ENCODE assay signal across 9 mouse cellular contexts in the genomic region with DNA sequence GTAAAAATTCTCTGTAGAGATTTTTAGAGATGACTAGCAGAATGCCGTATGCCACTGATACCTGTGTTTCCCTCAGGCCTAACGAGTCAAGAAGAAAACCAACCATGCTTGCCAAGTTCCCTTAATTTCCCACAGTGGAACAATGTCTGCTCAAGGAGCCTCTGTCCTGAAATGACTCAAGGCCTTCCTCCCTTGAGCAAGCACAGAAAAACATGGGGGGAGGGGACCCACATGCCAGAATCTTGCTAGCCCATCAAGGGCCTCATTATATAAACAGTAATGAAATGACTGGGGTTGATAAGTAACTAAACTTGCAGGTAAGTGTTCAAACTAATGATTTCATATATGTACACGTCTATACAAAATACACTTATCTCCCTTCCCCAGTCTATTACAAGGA.
DNase-seq lines count a peak whose midpoint lies in the region; ATAC-seq and TF ChIP-seq lines count a peak whose summit lies in the region.
"Had no signal": no experiment of that assay in that cellular context is flagged by ENCODE, and none has a peak within 500 bp of the region (broad histone marks: within the 10 kb centered on the region; RNA-seq: fewer than 3 reads in every experiment).

No protein-coding gene starts in this region.

- POLR2A ChIA-PET in Patski (lab: Charles Lee), result no interaction called here

- no peaks in the 10 kb centered on the region for H3K9me3 ChIP-seq in heart, embryonic 10.5 days
- H3K9me3 ChIP-seq: liver, embryonic 15.5 days had no signal

- no peak overlapping the region for H3K27ac ChIP-seq in heart, embryonic 10.5 days
- H3K27ac ChIP-seq: liver, embryonic 15.5 days had no signal

- peak; percentile 17 to 28 for DNase-seq in heart, adult 9 months (ENCODE audit: low spot score in 2 of 2)
- DNase-seq in heart, embryonic 10.5 days (ENCODE audit: low spot score), result no peak
- DNase-seq in Patski (ENCODE audit: low read depth, low spot score), result peak; percentile 98
- DNase-seq in lung, postnatal 14 days, result peak; percentile 12
- no peak for DNase-seq in left cerebral cortex, postnatal 36 days (ENCODE audit: low spot score in 2 of 2)
- no peak for DNase-seq in right cerebral cortex, postnatal 36 days (ENCODE audit: low spot score in 2 of 2)
- no peak for DNase-seq in left cerebral cortex, postnatal 14 days (ENCODE audit: low spot score in 2 of 2)

- H3K4me1 ChIP-seq in heart, embryonic 10.5 days, result peaks cover 27% of the 10 kb centered on the region
- H3K4me1 ChIP-seq: liver, embryonic 15.5 days had no signal

- in situ Hi-C loops in Patski (cut with MboI; ENCODE audit: low pct_unique_long_range_greater_than_20kb), result loop anchor here (5.0 kb wide), 3 partner anchors 254 to 529 kb away; no protein-coding TSS in a partner anchor

- no peaks in the 10 kb centered on the region for H3K36me3 ChIP-seq in heart, embryonic 10.5 days
- H3K36me3 ChIP-seq: liver, embryonic 15.5 days had no signal

- CTCF ChIA-PET in Patski (lab: Charles Lee), result interaction anchor here (0.9 to 1.1 kb wide), 2 partner anchors 9 to 65 kb away, joined by 4 read pairs; no protein-coding TSS in a partner anchor

- no peaks in the 10 kb centered on the region for H3K27me3 ChIP-seq in heart, embryonic 10.5 days (ENCODE audit: insufficient read depth, poor library complexity, severe bottlenecking)
- H3K27me3 ChIP-seq in Patski, result no peaks in the 10 kb centered on the region
- H3K27me3 ChIP-seq: liver, embryonic 15.5 days had no signal

- TF ChIP-seq CTCF in Patski (IDR thresholded peaks at IDR 0.05), result no peak

- WGBS in heart, embryonic 10.5 days, result 76% methylated on average over 3 of the region's 3 CpGs

- intact Hi-C loops in left cerebral cortex, postnatal 36 days (cut with DNase I), result loop anchor here (5.0 to 10.0 kb wide), 4 partner anchors 86 to 909 kb away; no protein-coding TSS in a partner anchor
- intact Hi-C loops in left cerebral cortex, postnatal 14 days (cut with DNase I), result loop anchor here (5.0 to 10.0 kb wide), 2 partner anchors 514 to 569 kb away; partner anchors contain the start of gene Tbl1xr1

- no peak overlapping the region for H3K4me3 ChIP-seq in heart, embryonic 10.5 days
- H3K4me3 ChIP-seq: liver, embryonic 15.5 days had no signal

- ATAC-seq in Patski, result peak; percentile 86
- ATAC-seq in inflammation-experienced regulatory T-cells, adult 6 months, result peak; percentile 49

Comparison
In these comparisons a context has a peak if more than half of its experiments do, and no peak if none do; other contexts are left out.
1. DNase-seq: peak in heart, adult 9 months (2 of 2), Patski (single experiment) and lung, postnatal 14 days (single experiment); none in heart, embryonic 10.5 days (single experiment), left cerebral cortex, postnatal 36 days (0 of 2), right cerebral cortex, postnatal 36 days (0 of 2) and left cerebral cortex, postnatal 14 days (0 of 2).